Mouse (Mus musculus) NIH3T3 (cell line): Measurements from ENCODE around the gene Tdo2.

Source experiments
- DNase-seq: peaks from one replicate; pipeline ENCODE4 v3.0.0-alpha.2; 2012; ENCODE audit warnings: low read depth

Gene Tdo2

DNA sequence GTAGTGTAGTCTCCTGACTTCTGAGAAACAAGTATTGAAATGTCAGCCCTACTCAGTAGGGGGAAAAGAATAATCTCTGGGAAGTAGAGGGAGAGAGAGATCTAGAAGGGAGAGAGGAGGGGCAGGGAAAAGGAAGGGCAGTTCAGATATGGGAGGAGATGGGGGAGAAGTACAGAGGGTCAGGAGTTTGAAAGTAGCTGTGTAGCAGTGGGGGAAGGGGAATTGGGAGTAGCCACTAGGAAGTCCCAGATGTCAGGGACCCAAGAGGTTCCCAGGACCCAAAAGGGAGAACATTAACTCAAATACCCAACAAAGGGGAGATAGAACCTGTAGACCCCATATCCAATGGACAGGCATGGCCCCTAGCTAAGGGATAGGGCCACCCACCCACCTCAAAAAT is at the start of gene Tdo2:
Gene Tdo2 (minus strand): TSS at position 101 of the 400 bp plus-strand sequence.
- DNase-seq = no peak

DNA sequence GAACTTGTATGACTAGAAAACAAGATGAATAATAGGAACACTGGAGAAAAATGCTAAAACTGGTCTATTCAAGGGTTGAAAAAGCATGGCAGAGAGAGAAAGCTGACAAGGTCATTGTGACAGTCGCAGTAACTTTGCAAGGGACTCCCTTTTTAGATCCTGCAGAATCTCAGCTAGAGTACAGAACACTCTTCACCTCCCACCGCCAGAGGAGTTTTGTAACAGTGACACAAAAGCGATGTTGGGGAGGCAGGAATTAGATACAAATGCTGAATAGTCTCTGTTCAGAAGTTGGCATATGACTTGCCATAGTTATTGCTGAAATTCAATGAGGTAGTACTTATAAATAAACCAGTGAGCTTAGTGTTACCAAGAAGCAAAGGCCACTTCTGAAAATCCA is 47.1 kb upstream of the Tdo2 start:
- DNase-seq = no peak

DNA sequence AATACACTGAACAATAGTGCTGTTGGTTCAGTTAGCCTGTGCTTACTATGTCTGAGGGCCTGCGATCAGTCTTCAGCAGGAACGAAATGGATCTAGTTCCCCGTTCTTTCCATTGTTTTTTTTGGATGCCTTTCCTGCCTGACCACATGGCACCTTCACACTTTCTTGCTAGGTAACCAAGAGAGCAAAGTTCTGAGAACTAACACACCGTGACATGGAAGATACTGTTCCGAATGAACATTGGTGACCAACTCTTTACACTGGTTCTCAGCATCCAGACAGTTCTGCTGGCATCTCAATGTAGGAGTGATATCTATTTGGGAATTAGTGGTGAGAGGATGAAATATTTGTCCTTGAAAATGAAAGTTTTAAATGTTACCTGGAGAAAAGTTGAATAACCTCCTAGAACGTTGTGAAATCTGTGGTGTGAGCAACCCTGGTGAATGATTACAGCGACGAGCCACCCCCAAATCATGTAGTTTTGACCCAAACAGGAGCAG is 46.5 kb upstream of the Tdo2 start:
- DNase-seq = no peak

DNA sequence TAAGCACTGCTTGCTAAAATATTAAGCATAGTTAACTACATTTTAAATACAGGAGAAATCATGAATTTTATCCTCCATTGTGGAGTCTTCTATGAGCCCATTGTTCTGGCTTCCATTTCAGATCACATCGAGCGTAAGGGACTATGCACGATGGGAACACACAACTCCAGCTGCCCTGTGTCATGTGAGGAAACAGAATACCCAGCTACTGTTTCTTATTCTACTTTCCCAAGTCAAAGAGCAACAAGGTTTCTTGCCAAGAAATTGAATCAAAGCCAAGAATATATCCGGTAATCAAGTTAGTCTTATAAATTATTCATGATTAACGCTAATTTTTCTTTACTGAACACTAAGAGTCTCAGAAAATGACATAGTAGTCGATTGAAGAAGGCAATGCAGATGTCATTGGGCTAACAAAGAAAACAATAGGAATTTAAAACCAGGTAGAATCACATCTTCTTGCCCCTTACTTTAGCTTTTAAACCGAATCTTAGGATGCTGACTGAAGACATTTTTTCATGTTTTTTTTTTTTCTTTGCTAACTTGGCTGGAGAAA is 38.2 kb upstream of the Tdo2 start:
- DNase-seq = no peak

DNA sequence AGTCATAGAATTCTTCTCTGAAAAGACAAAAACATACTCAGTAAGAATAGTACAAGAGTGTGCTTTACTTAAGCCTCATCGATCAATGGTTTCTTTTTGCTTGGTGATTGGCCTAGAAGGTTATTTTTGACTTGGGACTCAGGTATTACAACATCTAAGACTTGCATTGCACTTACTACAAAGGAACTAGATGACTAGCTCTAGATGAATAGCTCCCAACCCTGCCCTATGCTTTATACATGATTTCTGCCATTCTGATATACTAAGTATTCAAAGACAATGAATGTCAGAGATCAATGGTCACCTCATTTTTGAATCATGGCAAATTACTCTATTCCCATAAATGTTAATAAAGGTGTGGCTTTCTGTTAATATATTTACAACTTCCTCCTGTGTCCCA is 31.0 kb upstream of the Tdo2 start:
- no peak for DNase-seq

DNA sequence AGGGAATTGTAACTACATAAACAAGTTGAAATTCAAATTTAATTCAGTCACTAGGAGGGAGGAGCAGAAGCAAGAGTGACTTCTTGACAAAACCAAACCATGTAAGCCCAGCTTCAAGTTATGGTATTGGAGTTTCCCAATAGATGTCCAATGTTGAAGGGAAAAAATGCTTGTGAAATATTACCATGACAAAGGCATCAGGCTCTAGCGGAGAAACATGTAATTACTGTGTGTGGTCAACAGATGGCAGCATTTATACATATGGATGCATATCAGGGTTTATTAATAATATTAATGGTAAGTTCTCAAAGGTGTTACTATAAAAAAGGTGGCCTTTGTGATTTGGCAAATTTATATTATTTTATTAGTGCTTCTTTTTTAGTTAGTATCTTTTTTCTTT is 20.0 kb upstream of the Tdo2 start:
- DNase-seq = peak; percentile 76

DNA sequence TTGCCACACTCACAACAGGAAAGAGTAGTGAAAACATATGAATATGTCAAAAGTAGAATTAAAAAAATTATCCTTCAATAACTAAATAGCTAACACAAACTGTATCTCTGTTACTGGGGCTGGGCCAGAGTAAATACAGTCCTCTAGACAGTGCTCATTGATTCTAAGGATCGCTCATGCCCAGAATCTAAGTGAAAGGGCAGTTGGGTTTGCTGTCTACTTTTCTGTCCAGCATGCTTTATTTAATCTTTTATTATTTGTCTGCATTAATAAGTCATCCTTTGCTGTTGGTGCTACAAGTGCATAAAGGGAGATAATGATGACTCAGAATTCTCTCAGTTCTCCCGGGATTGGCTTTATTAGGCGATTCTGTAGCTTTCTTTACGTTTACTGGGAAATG is 19.4 kb upstream of the Tdo2 start:
- DNase-seq = no peak

DNA sequence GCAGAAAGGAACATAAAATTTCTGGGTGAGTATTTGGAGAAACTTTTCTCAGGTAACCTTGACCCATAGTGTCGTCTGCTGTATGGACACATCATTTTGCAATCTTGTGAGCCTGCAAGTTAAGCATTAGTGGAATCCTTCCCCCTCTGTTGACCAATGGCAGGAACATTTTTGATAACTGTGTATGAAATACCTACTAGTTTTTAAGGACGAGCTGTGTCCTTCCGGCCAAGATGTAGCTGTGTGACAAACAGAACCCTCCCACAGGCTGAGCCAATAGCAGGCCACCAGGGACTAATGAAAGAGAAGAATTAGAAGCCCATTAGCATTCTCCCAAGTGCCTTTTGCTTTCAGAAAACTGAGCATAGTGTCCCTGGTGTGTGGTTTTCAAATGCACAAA is 14.5 kb upstream of the Tdo2 start:
- DNase-seq = no peak

DNA sequence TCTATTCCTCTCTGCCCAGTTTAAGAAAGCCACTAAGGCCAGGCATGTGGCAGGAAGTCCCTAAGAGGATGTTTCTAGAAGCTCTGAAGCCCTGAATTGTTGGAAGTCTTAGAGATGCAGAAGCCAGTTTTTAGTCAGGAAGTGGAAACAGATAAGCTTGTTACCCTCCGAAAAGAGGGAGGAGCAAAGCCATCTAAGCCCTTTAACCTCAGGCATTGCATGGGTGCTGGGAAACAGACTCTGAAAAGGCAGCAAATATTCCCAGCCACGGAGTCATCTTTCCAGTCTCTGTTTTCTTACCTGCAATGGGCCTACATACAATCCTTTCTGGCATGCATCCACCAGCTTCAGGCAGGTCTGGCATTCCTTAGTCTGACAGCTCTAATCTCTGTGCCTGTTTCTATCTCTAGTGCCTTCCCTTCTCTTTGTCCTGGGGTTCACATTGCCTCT is 13.7 kb upstream of the Tdo2 start:
- DNase-seq = no peak

DNA sequence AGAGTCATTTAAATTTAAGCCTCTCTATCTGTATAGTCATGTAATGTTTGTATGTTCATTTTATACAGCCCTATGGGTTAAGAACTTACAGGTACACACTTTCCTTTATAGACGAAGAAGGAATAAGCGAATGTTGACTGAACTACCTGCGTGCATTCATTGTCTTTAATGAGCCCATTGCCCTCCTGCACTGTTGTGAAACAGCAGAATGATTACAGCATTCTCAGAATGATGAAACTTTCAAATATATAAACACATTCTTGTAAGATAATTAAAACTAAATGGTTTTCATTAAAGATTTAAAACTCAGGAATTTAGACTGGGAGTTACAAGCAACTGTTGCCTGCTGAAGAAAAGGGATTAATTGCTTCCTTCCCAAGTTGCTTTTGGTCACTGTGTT is 11.6 kb upstream of the Tdo2 start:
- no peak for DNase-seq

DNA sequence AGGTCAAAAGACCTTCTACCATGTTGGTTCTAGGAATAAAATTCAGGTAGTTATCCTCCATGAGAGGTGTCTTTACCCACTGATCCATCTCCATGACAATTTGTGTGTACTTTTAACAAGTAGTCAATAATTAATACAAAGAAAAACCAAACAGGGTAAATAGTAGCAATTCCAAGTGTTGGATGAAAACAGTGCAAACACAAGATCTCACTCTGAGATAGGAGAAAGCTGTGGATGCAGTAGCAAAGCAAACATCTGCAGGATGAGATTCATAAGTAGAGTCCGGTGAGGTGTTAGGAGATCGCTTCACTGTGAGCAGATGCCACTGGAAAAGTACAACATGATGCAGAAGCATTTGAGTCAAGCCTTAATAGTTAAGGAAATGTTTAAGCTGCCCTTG is 10.1 kb upstream of the Tdo2 start:
- no peak for DNase-seq

DNA sequence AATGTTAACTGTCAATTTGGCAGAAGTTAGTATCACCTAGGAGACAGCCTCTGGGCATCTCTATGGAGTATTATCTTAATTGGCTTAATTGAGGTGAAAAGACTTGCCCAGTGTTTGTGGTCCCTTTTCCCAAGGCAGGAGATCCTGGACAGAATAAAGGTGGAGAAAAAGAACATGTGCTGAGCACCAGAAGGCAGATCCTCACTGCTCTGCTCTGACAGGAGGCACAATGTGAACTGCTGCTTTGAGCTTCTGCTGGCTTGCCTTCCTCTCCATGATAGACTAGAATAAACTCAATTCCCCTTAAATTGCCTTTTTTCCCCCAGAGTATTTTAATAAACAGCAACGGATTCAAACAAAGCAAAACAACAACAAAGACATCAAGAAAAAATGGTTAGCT is 9.1 kb upstream of the Tdo2 start:
- DNase-seq = no peak

DNA sequence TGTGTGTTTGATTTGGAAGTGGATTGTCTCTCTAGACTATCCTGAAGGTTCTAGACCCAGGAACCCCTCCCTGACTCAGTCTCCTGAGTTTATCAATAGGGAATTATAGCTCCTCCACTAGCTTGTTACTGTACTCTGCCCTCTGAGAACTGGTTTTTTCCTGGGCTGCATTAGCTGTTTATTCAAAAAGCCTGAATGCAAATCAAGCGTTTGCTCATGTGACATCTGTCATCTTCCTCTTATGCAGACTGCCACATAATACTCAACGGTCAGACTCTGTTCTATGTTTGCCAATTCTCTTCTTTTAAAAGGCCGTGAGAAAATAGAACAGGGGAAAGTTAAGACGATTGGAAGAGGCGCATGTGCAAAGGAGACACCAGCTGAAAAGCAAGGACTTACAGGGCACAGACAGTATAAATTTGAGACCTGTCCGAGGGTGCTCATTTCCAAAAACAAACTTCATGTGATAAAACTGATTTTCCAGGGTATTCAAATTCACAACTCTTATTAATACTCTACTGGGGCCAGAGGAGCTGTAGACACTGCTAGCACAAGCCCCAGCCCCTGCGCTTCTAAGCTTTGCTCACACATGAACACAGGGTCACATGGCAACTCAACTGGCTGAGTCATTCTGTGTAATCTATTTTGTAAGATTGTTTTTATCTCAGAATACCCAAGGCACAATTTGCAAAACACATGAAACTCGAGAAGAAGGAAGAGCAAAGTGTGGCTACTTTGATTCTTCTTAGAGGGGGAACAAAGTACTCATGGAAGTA is 7.3 kb upstream of the Tdo2 start:
- peak; percentile 39 for DNase-seq

DNA sequence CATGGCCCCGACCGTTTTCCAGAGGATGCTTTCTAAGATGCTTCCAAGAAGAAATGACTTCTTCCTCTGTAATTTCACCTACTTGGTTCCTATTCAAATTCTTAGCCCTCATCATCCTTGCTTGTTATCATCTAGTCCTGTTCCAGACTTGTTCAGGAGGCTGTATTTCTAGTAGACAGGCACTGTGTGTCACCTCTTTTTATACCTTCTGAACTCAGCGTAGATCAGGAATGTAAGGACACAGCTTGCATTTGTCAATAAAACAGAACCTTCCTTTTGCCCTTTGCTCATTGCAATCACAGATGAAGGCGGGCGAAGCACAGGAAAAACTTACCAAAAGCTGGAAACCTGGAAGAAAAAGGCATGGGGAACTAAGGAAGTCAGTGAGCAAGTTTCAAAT is 6.0 kb upstream of the Tdo2 start, which contains the start of gene Asic5:
Gene Asic5 (plus strand): TSS at position 301 of the 400 bp plus-strand sequence.
- DNase-seq = no peak

DNA sequence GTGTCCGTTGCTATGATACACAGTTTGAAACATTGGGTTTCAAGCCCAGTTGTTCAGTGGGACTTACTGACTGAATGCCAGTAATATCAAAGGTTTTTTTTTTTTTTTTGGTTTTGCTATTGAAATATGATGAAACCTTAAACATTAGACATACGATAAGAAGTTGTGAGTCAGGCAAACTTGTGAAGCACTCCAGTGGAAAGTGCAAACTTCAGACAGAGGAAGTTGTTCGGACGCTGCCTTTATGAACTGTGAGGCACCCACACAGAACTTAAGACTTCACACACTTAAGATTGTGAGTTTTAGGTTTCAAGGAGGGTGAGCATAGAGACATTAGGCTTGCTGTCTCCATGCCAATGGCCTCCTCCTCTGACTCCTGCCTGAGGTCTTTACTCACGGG is 5.6 kb upstream of the Tdo2 start:
- DNase-seq = no peak

DNA sequence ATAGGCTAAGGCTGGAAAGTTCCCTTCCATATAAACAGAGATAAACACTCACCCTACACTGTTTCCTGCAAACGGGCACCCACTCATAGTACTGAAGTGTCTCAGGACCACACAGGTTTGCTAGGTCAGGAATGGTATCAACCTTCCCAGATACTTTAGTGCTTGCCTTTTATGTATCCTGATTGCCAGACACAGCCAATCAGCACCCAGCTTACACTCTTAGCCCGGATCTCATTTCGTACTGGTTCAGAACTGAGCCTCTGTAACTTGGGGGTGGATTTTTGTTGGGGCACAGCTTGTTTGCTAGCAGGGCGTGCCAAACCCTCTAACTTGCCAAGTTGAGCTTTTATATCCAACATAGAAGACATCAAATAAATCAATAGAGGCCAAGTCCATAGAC is 395 bp downstream of the Tdo2 start:
- DNase-seq = no peak

DNA sequence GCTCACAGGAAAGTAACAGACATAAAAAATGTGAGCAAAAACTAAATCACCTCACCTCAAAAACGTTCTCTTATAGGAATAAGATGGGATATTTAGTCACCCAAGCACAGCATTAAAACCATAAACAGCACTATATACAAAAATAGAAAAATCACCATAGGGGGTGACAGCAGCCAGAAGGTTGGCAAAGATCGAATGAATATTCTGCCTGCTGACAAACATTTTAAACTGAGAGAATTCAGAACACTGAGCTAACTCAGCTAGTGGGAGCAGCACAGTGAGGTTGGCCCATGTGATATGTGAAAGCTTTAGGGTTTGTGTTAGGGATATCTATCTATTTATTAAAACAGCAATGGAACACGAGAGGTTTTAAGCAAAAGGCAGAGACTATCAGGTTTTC is 11.4 kb downstream of the Tdo2 start:
- DNase-seq = no peak

DNA sequence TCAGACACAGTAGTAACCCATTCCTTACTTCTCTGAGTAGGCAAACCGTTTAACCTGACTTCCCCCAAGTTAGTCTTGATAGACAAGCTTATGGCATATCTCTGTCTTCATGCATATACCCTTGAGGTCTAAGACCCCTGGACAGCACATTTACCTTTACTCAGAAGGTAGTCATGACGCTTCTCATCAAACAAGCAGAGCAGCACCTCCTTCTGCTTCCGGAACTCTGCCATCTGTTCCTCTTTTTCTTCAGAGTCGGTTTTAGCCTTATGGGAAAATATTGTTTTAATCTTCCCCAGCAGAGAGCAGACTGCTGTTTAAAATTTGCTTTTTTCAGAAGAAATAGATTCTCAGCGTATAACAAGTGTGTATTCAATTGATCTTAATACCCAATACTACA is 12.2 kb downstream of the Tdo2 start:
- no peak for DNase-seq

DNA sequence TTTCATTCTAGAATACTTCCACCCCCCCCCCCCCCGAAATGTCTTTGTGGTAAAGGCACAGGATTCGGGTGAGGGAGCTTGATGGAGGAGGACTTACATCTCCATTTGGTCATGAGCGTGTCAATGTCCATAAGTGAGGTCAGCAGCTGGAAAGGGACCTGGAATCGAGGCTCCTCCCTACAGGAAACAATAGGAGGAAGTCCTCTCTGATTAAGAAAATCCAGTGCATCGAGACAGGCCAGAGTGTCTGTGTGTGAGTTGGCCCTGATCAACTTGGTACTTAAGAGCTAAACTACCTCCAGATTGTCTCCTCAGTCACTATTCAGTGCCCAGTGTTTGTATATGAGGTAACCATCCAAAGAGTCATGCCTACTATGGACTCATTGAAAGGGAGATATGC is 14.7 kb downstream of the Tdo2 start:
- DNase-seq = no peak

DNA sequence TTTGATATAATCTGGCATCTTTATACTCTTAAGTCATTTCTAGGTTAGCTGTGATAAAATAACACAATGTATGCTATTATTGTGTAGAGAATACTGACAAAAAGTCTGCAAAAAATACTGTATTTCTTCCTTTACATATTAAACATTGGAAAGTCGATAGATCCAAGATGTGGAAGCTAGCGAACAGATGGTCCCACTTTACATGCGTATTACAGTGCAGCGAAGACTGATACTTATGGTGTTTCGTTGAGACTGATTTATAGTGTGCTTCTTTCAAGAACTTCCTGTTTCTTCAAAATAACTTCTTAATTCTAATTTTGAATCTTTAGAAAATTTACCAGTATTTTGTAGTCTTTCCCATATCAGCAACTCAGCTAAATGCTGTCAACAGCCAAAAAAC is 18.5 kb downstream of the Tdo2 start:
- no peak for DNase-seq

DNA sequence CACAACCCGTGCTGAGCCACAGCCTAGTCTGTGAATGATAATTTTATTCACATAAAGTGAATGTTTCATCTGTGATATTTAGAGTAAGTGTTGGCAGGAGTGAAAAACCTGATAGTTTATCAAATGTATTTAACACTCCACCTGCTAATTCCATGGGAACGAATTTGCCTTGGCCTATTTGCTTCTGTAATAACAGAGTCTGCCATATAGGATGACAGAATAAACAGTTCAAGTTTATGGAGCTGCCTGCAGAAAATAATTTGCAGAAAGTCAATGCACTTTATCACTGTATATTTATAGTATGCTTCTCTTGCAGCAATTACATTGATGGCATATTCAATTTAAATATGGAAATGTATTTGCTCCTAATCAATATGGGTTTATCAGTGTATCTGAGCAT is 24.2 kb downstream of the Tdo2 start:
- DNase-seq = no peak

DNA sequence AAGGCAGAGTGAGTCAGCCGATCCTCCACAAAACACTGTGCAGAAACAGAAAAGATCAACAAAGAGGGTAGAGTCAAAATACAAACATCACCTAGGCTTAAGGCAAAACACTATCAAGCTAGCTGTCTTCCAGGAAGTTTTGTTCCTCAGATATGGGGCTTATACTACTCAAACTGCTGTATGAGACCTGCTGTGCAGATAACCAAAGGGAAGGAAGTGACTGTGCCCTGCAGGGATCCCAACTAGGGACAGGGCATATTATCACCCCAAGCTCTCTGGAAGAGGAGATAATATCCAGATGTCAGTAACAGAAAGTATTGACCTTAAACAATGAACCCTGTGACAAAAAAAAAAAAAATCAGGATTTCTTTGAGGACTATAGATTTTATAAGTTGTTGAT is 27.0 kb downstream of the Tdo2 start:
- no peak for DNase-seq

DNA sequence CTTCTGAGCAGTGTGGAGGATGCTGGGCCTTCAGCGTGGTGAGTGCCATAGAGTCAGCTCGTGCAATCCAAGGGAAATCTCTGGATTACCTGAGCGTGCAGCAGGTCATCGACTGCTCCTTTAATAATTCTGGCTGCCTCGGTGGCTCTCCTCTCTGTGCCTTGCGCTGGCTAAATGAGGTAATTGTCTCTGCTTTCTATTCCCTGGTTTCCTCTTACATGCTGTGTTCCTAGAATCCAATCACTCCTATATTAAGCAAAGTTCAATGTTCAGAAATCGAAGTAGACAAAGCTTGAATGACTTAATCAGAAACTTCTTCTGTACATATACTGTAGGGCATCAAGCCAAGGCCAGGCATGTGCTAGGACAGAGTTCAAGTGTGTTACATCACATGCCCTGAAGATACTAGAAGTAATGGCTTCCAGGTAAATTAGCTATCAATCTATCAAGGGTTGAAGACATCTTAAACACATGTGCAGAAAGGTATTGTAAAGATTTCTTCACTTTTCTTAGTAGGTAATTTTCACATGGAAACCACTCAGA is 31.1 kb downstream of the Tdo2 start:
- no peak for DNase-seq

DNA sequence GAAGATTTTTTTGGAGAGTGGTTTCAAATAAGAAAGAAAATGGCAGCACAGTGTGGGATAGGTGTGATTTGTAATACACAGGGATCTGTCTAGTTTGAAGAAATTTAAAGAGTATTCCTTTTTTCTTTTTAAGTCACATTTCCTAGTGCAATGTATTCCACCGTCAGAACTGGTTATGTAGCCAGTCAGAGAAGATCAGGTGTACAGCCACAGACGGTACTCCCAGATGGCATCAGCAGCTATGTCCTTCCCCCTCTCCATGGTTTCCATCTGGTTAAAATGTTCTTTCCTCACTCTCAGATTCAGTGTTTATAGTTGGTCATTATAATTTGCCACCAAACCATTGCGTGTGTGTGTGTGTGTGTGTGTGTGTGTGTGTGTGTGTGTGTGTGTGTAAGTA is 32.9 kb downstream of the Tdo2 start:
- no peak for DNase-seq
